Mouse (Mus musculus) WW6 (cell line): ENCODE measurements around the gene Slc2a6.
A peak's percentile ranks its signal among the peaks of the same experiment; 100 is the strongest.

ENCODE experiments used
- DNase-seq: peaks from one replicate; pipeline ENCODE4 v3.0.0-alpha.2; 2013; ENCODE audit warnings: low read depth, low spot score

Gene Slc2a6

DNA sequence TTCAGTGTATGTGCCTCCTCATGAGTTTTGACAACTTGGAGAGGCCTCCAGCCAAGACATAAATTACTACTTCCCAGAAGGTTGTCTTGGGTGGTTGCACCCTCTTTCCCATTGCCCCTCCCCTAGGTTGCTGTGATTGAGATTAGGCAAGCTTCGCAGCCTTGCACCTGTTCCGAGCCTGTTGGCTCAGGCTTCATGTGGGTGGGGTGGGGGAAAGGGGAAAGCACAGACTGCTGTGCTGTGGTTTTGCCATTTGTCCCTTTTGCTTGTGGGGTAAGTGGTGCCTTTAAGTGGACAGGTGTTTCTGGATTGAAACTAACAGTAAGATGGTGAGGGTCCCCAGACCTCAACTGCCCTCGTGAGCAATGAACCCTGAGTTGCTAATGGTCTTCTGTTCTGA, 8.2 kb upstream of the Slc2a6 start:
- no peak for DNase-seq

DNA sequence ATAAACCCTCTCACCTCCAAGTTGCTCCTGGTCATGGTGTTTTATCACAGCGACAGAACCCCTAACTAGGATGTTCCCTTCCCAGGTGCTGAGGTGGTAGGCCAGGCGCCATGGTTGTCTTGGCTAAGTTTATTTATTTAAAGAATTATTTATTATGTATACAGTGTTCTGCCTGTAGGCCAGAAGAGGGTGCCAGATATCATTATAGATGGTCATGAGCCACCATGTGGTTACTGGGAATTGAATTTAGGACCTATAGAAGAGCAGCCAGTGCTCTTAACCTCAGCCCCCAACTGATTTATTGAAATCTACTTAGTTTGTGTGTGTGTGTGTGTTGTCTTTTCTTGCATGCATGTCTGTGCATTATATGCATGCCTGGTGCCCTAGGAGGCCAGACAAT, 4.6 kb upstream of the Slc2a6 start:
- DNase-seq = no peak

DNA sequence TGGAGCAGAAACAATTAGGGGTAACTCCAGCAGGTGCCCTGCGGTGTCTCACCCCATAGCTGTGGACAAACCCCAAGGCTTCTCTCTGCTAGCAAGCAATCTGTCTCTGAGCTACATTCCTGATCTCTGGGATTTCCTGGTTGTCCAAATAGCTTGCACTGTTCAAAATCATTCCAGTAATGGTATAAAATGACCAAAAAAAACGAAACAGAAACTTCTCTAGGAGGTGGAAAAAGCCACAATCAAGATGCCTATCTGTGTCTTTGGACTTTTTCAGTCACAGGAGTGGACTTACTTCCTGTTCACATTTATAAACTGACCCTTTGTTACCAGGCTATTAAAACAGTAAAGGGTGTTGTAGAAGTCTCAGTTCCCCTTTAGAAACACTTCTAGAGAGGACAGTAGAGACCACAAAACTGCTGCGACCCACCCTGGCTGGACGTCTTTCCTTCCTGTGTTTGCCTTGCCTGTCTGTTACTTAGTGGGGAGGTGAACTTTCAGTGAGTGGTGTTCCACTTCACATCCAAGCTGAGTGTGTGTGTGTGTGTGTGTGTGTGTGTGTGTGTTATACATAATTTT, 728 bp upstream of the Slc2a6 start:
- DNase-seq = no peak

GRCm38 (mm10) chr2:27026857-27027617, 761 bp downstream of the Slc2a6 start:
- no peak for DNase-seq

DNA sequence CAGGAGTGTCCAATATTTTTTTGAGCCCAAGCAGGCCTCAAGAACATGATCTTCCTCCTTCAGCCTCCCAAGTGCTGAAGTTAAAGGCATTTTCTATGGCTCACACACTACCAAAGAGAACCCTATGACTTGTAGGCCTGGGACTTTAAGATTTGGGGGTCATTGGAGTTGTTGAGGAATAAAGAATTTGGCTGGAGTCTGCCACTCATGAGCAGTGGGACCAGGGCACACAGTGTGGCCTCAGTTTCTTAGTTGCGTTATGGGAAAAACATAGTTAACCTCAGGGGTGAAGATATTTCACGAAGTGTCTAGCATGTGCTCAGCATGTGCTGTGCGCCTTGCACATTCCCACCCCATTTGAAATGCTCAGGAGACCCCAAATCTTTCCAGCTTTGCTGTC, 1.5 kb downstream of the Slc2a6 start:
- no peak for DNase-seq

- DNase-seq = no peak
Measured at GRCm38 (mm10) chr2:27025545-27025944, 2.3 kb downstream of the Slc2a6 start.

DNA sequence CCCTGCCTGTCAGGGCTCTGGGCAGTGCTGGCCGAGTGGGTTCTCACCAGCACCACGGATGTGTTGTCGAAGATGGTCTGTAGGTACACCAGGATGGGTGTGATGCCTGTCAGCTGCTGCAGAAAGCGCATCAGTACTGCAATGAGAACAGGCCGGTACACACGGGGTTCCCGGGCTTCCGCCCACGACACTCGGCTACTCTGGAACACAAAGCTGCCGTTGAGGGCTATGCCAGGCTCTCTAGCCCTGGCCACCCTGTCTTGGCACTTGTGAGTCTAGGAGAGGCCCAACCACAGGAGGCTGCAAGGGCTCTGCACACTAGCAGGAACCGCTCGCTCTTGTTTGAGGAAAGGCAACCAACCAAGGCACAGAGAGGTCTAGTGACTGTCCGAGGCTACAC, 3.7 kb downstream of the Slc2a6 start:
- DNase-seq = no peak

DNA sequence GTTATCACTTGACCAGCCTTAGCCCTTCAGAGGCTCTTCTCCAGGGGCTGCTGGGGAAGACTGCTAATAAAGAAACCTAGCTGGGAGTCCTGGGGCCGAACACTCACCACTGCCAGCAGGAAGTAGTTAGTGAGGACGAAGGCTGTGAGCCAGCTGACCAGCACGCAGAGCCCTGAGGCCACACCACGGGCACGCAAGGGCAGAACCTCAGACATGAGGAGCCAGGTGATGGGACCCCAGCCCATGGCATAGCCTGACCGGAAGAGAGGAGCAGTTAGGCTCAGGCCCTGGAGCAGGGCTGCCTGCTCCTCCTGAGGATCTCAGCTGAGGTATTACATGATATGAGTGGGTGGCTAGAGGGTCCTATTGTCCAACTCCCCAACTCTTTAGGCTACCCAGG, 5.2 kb downstream of the Slc2a6 start:
- DNase-seq = no peak

DNA sequence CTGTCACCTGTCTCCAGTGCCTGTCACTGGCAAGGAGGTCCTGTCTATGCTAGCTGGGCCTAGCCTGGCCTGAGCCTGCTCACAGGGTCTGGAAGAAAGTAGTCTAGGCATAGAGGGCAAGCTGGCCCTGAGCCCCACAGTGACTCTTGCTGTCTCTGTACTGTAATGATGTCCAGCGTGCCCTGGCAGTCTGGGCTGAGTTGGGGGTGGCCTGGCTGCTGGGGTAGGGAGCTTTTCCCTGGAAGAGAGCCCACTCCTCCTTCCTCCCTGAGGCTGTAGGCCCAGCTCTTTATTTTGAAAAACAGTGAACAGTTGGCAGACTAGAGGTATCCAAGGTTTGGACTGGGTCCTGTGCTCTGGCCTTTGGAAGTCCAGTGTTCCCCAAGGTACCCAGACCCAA, 6.7 kb downstream of the Slc2a6 start:
- no peak for DNase-seq

GRCm38 (mm10) chr2:27019530-27019929, 8.3 kb downstream of the Slc2a6 start:
- no peak for DNase-seq

- DNase-seq = no peak
Measured at GRCm38 (mm10) chr2:27017802-27018201, 10.0 kb downstream of the Slc2a6 start.

- DNase-seq = peak; percentile 73
Measured at GRCm38 (mm10) chr2:27009714-27010244, 18.0 kb downstream of the Slc2a6 start, which contains the start of gene Cacfd1. TSS of gene Cacfd1 (plus strand) at chr2:27009926.

- DNase-seq = no peak
Measured at GRCm38 (mm10) chr2:27007701-27008100, 20.1 kb downstream of the Slc2a6 start.

- DNase-seq = no peak
Measured at GRCm38 (mm10) chr2:27006255-27006654, 21.5 kb downstream of the Slc2a6 start.

DNA sequence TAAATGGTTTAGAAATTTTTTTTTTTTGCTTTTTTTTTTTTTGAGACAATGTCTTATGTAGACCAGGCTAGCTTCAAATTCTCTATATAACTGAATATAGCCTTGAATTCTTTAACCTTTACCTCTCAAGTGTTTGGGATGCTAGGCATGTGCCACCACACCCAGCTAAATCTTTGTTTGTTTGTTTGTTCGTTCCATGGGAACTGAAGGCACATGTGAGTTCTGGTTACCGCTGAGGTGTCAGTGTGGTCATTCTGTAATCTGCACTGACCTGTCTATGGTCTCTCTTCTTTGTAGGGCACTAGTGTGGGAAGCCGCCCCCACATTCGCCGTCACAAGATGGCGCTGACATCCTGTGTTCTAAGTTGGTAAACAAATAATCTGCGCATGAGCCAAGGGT, 29.8 kb downstream of the Slc2a6 start:
- no peak for DNase-seq

- no peak for DNase-seq
Measured at GRCm38 (mm10) chr2:26997498-26997897, 30.3 kb downstream of the Slc2a6 start.

GRCm38 (mm10) chr2:26993936-26994335, 33.9 kb downstream of the Slc2a6 start:
- DNase-seq = no peak

DNA sequence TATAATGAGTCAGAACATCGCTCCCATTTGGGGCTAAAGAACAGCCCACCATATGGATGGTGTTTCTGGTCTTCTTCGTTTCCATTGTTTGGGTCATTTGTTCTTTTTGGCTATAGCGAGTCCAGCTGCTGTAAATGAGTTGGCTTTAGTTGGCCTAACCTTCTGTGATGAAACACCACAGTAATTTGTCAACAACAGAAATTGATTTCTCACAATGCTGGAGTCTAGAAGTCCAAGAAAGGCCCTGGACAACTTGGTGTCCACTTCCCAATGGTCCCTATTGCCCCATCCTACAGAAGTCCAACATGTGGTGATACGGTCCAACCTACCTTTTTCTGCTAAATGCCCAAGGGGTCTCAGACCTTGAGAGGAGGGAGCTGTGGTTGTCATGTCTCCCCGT, 43.2 kb downstream of the Slc2a6 start:
- no peak for DNase-seq

DNA sequence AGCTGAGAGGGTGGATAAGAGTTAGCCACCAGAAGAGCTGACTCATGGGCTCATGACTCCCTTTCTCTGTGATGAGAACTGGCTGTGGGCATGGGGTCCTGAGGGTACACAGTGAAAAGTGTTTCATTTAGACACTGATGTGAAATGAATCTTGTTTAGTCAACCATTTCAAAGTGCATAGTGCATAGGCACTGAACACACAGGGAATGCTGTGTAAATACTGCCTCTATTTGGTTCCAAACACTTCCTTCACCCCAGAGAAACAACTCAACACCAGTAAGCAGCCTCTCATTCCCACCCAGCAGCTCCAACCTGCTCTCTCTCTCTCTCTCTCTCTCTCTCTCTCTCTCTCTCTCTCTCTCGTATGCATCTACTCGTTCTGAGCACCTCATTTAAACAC, 43.6 kb downstream of the Slc2a6 start:
- no peak for DNase-seq

GRCm38 (mm10) chr2:26980361-26980760, 47.4 kb downstream of the Slc2a6 start:
- no peak for DNase-seq

- no peak for DNase-seq
Measured at GRCm38 (mm10) chr2:26973960-26974359, 53.8 kb downstream of the Slc2a6 start.

GRCm38 (mm10) chr2:26973116-26973515, 54.7 kb downstream of the Slc2a6 start, which contains the start of gene Adamts13:
TSS of gene Adamts13 (plus strand) at chr2:26973416.
- DNase-seq = no peak
